Comparison of ENCODE assay signal across 9 mouse cellular contexts in the genomic region with DNA sequence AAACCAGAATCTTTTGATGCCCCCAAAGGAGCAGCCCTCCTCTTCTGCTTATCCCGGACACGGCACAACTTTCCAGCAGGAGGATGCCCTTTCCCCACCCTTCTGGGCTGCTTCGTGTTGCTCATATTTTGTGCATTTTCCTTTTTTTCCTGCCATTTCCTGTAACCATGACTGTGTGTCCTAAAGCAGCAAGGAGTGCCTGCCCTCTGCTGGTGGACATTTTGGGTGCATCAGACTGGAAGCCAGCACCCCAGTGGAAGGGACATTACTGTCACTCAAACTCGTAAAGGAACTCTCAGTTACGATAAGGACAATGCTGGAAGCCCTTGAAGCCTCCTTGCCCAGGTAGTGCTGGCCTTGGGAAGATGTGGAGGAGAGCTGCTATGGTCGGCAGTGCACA. TPM values are rescaled to one million over a fixed set of nuclear protein-coding genes. Genes with fewer than 3 reads are reported as not detected.
DNase-seq lines count a peak whose midpoint lies in the region; ATAC-seq lines count a peak whose summit lies in the region.
"Had no signal": no experiment of that assay in that cellular context is flagged by ENCODE, and none has a peak within 500 bp of the region (broad histone marks: within the 10 kb centered on the region; RNA-seq: fewer than 3 reads in every experiment).

No protein-coding gene starts in this region.

- WGBS in kidney, embryonic 14.5 days: 40% methylated on average over 6 of the region's 6 CpGs
- 26% methylated on average over 6 of the region's 6 CpGs for WGBS in liver, embryonic 16.5 days (ENCODE audit: insufficient replicate concordance)

- H3K27ac ChIP-seq in kidney, embryonic 14.5 days (ENCODE audit: low read depth, low read length): no peak overlapping the region
- H3K27ac ChIP-seq in liver, embryonic 16.5 days (ENCODE audit: low read length): no peak overlapping the region

- H3K36me3 ChIP-seq in kidney, embryonic 14.5 days (ENCODE audit: control insufficient read depth, insufficient read depth, low read length): no peaks in the 10 kb centered on the region
- H3K36me3 ChIP-seq in liver, embryonic 16.5 days (ENCODE audit: control insufficient read depth, insufficient read depth): no peaks in the 10 kb centered on the region

- no peak overlapping the region for H3K4me3 ChIP-seq in kidney, embryonic 14.5 days (ENCODE audit: low read length)
- H3K4me3 ChIP-seq in liver, embryonic 16.5 days (ENCODE audit: low read depth, low read length): no peak overlapping the region
- H3K4me3 ChIP-seq: erythroblast, embryonic 14.5 days had no signal

- peak; percentile 74 for ATAC-seq in common myeloid progenitor, adult 5-6 weeks (replicated peaks; ENCODE audit: low read depth, poor library complexity, severe bottlenecking)
- peak; percentile 67 for ATAC-seq in kidney, embryonic 14.5 days (ENCODE audit: low FRiP score, low TSS enrichment)
- ATAC-seq in liver, embryonic 16.5 days (ENCODE audit: low read depth): peak; percentile 45; the same call in 1 of the 2 replicates
- ATAC-seq in neutrophil, adult 5-6 weeks (ENCODE audit: extremely low read depth, insufficient number of reproducible peaks, low FRiP score, poor library complexity, severe bottlenecking): 0 out of 2 replicates have a peak, but pooled peaks have one; percentile 30

- H3K9ac ChIP-seq in kidney, embryonic 14.5 days (ENCODE audit: low read depth, low read length): no peak overlapping the region
- no peak overlapping the region for H3K9ac ChIP-seq in liver, embryonic 16.5 days (ENCODE audit: low read depth, low read length)

- H3K27me3 ChIP-seq in kidney, embryonic 14.5 days (ENCODE audit: control insufficient read depth, insufficient read depth, low read length): no peaks in the 10 kb centered on the region
- H3K27me3 ChIP-seq in liver, embryonic 16.5 days (ENCODE audit: control insufficient read depth, insufficient read depth, low read depth, low read length): no peaks in the 10 kb centered on the region

- peak; percentile 81 for DNase-seq in 3T3-L1 (ENCODE audit: low read depth, low spot score)
- peak; percentile 28 for DNase-seq in T-cell, adult 2 months (ENCODE audit: low spot score)
- peak; percentile 50 to 66 for DNase-seq in gastrocnemius, postnatal 4 days (ENCODE audit: low spot score in 2 of 2)
- peak; percentile 26 to 31 for DNase-seq in thymus, adult 18-20 months

- H3K4me2 ChIP-seq in kidney, embryonic 14.5 days (replicated peaks; ENCODE audit: low read depth, low read length): no peak overlapping the region
- no peak overlapping the region for H3K4me2 ChIP-seq in liver, embryonic 16.5 days (ENCODE audit: low read depth, low read length)

- no peaks in the 10 kb centered on the region for H3K4me1 ChIP-seq in kidney, embryonic 14.5 days (ENCODE audit: control insufficient read depth, insufficient read depth, low read length)
- no peaks in the 10 kb centered on the region for H3K4me1 ChIP-seq in liver, embryonic 16.5 days (ENCODE audit: control insufficient read depth, low read depth, low read length)

- no peaks in the 10 kb centered on the region for H3K9me3 ChIP-seq in kidney, embryonic 14.5 days (ENCODE audit: control insufficient read depth, low read length)
- no peaks in the 10 kb centered on the region for H3K9me3 ChIP-seq in liver, embryonic 16.5 days (replicated peaks; ENCODE audit: control insufficient read depth, low read length)

RNA-seq across cellular contexts. Expression of a gene that starts 30.9 kb away (rescaled TPM):
- 0.63 and 2.5 TPM in 2 replicates for total RNA-seq in common myeloid progenitor, adult 5-6 weeks (2017)
- 1 to 10 TPM; 9.4 to 9.5 TPM for total RNA-seq in gastrocnemius, postnatal 4 days (2021)
- polyA plus RNA-seq in kidney, embryonic 14.5 days (2014; fragmentation: Nextera tagmentation; extraction: Ambion mirVana): 18.3 and 22.9 TPM in 2 replicates
- 25.3 and 25.6 TPM in 2 replicates for polyA plus RNA-seq in liver, embryonic 16.5 days (2015; fragmentation: Nextera tagmentation; extraction: Ambion mirVana)
- total RNA-seq in neutrophil, adult 5-6 weeks (2017): 1.1 and 1.4 TPM in 2 replicates

RNA-seq across cellular contexts. Expression of a gene that starts 52.2 kb away (rescaled TPM):
- total RNA-seq in common myeloid progenitor, adult 5-6 weeks (2017): not detected in 2 replicates
- not detected for total RNA-seq in gastrocnemius, postnatal 4 days (2021)
- 0.57 and 0.91 TPM in 2 replicates for polyA plus RNA-seq in kidney, embryonic 14.5 days (2014; fragmentation: Nextera tagmentation; extraction: Ambion mirVana)
- polyA plus RNA-seq in liver, embryonic 16.5 days (2015; fragmentation: Nextera tagmentation; extraction: Ambion mirVana): 0.08 TPM in 1 of 2 replicates, not detected in the other
- not detected in 2 replicates for total RNA-seq in neutrophil, adult 5-6 weeks (2017)
- polyA plus RNA-seq: erythroblast, embryonic 14.5 days had no signal

Comparison
In these comparisons a context has a peak if more than half of its experiments do, and no peak if none do; other contexts are left out.
1. DNase-seq: peak in every context shown above with its lines; median percentile 81 in 3T3-L1; 58 in gastrocnemius, postnatal 4 days; 28 in thymus, adult 18-20 months; 28 in T-cell, adult 2 months.